Mouse (Mus musculus): ENCODE results near the gene Anks1b.

DNA sequence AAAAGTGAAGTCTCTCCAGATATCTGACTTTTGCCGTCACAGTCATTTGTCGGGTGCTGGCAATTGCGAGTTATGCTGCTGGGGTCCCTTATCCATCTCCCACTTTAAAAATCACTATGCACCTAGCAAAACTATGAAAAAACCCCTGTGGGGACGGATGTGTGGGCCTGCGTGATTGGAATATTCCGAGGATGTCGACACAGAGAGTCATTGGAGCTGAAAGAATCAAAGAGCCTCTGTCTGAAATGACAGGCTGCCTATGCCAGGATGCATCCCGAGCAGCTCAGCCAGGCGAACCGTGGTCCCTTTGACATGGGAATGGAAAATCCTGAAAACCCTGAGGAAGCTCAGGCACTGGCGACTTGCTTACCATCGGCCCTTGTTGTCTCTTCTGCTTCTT, 825.9 kb downstream of the Anks1b start:
- TF ChIP-seq TAL1 (conservative IDR thresholded peaks at IDR 0.05; ENCODE audit: low read depth, low read length) (no peak), CTCF (IDR thresholded peaks at IDR 0.05; ENCODE audit: low read depth, low read length) (no peak), POLR2AphosphoS5 (IDR thresholded peaks at IDR 0.05; ENCODE audit: insufficient replicate concordance, low read depth, low read length) (no peak), GATA1 (IDR thresholded peaks at IDR 0.05; ENCODE audit: borderline replicate concordance, low read length) (no peak)

Measured in G1E (cell line).